Mouse (Mus musculus) lung, embryonic 15.5 days (tissue): ENCODE results near the gene Chrm2. TPM values are rescaled to one million over a fixed set of nuclear protein-coding genes. Genes with fewer than 3 reads are reported as not detected.
A peak's percentile ranks its signal among the peaks of the same experiment; 100 is the strongest.

Experiments
- ATAC-seq: fragments of 200-750 bp; cut with Nextera tagmentation; 2 replicates; pipeline ENCODE4 v1.8.0; 2017; ENCODE audit warnings: moderate number of reproducible peaks, borderline replicate concordance; ENCODE audit not compliant: low FRiP score, low TSS enrichment; ENCODE audit errors: extremely low read depth
- H3K27ac ChIP-seq: fragments of 300-500 bp; sonication (generic); 2 replicates; pipeline ENCODE4 v1.5.1; 2015; ENCODE audit warnings: moderate library complexity, mild to moderate bottlenecking, inconsistent platforms
- H3K27me3 ChIP-seq: fragments of 300-500 bp; sonication (generic); 2 replicates; pipeline ENCODE4 v1.6.1; 2015; ENCODE audit warnings: inconsistent platforms
- H3K36me3 ChIP-seq: fragments of 300-500 bp; sonication (generic); 2 replicates; pipeline ENCODE4 v1.6.1; 2015; ENCODE audit warnings: inconsistent platforms
- H3K4me1 ChIP-seq: fragments of 300-500 bp; sonication (generic); 2 replicates; pipeline ENCODE4 v1.6.1; 2015; ENCODE audit warnings: inconsistent platforms
- H3K4me2 ChIP-seq: fragments of 300-500 bp; sonication (generic); 2 replicates; pipeline ENCODE4 v1.6.1; 2015; ENCODE audit warnings: inconsistent platforms, mild to moderate bottlenecking, moderate library complexity
- H3K4me3 ChIP-seq: fragments of 300-500 bp; sonication (generic); 2 replicates; pipeline ENCODE4 v1.5.1; 2015; ENCODE audit warnings: mild to moderate bottlenecking, inconsistent platforms
- H3K9ac ChIP-seq: fragments of 300-500 bp; sonication (generic); 2 replicates; pipeline ENCODE4 v1.6.1; 2015; ENCODE audit warnings: inconsistent platforms
- H3K9me3 ChIP-seq: fragments of 300-500 bp; sonication (generic); 2 replicates; pipeline ENCODE4 v1.6.1; 2016; ENCODE audit warnings: inconsistent platforms
- WGBS: fragments of 180-500 bp; shearing (Covaris S2); methylation state at CpG from one replicate; pipeline ENCODE4 v1.1.7; 2015; 5-methylcytosine and 5-hydroxymethylcytosine counted together
- microRNA counts: library from miRNA; unstranded; fragments of <30 nt; microRNA quantifications from one replicate; lab custom pipeline; 2016
- microRNA-seq: library from miRNA; unstranded; fragments of <30 nt; microRNA quantifications from one replicate; pipeline ENCODE4, GENCODE M21; 2016
- polyA plus RNA-seq: library from polyadenylated mRNA; unstranded; fragments of >200 nt; fragmentation: Nextera tagmentation; extraction: Ambion mirVana; gene quantifications from 2 replicates; pipeline ENCODE4 v1.2.1, GENCODE M21; 2015

Gene Chrm2
- polyA plus RNA-seq, 1 experiment from 2014 or later: 4.2 TPM

DNA sequence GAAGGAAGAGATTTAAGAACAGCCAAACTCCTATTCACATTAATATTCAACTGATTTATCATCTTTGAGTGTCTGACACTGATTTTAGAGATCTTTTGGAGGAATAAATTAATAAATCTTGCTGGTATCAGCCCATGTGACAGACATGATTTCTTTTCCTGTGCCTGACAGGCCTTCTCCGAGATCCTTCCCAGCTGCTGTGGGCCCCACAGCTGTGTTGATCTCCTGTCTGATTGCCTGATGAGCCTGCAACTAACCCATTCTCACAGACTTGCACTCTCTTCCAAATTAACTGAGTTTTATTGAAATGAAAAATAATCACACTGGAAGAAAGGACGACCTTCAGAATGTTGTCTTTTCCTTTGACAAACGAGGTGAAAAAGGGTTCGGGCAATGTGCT lies 140.6 kb downstream of the Chrm2 start:
- Histone ChIP-seq H3K4me2 (no peak overlapping the region), H3K36me3 (no peaks in the 10 kb centered on the region), H3K4me3 (no peak overlapping the region), H3K9me3 (no peaks in the 10 kb centered on the region), H3K9ac (no peak overlapping the region), H3K27ac (no peak overlapping the region), H3K4me1 (no peaks in the 10 kb centered on the region), H3K27me3 (no peaks in the 10 kb centered on the region)
- no peak for ATAC-seq
- 35% methylated on average over 4 of the region's 4 CpGs for WGBS

DNA sequence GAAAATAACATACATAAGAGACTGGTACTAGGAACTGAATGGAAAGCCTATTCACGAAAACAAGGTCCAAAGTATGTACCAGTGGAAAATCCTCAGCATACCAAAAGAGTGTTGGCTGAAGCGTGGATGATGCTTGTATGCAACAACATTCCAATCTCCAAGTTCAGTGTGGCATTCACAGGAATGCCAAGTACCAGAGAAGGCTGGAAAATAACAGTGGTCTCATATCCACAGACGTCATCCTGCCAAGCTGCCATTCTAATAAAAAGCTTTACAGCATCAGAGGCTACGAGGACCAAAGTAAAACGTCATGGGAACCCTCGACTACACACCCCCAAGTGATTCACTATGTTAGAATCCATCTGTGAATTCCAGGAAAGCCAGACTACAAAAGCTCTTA lies 153.4 kb downstream of the Chrm2 start:
- no peak overlapping the region for H3K9ac ChIP-seq
- no peak overlapping the region for H3K27ac ChIP-seq
- no peaks in the 10 kb centered on the region for H3K9me3 ChIP-seq
- 66% methylated on average over 6 of the region's 6 CpGs for WGBS
- no peaks in the 10 kb centered on the region for H3K27me3 ChIP-seq
- no peak overlapping the region for H3K4me2 ChIP-seq
- no peak for ATAC-seq
- no peak overlapping the region for H3K4me3 ChIP-seq
- H3K36me3 ChIP-seq: no peaks in the 10 kb centered on the region
- H3K4me1 ChIP-seq: no peaks in the 10 kb centered on the region

DNA sequence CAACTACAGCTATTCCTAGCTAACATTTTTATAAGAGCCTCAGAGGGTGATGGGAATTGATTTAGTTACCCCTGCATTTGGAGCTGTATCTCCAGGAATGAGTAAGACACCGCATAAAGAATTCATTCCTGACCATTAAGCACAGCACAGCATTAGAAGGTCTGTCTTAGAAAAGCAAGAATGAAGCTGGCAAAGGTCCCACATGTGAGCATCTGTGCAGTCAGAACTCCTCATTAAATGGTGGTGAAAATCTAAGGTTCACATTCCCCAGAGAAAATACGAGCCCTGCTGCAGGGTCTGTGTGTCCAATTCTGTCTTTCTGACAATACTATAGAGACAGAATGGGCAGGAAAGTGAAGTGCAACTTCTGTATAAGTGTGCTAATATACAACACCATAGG lies 179.0 kb downstream of the Chrm2 start:
- Histone ChIP-seq H3K9ac (no peak overlapping the region), H3K4me2 (no peak overlapping the region), H3K4me3 (no peak overlapping the region), H3K27me3 (no peaks in the 10 kb centered on the region), H3K9me3 (no peaks in the 10 kb centered on the region), H3K36me3 (no peaks in the 10 kb centered on the region), H3K27ac (no peak overlapping the region), H3K4me1 (no peaks in the 10 kb centered on the region)
- WGBS: 67% methylated on average over 2 of the region's 2 CpGs
- ATAC-seq: no peak

MicroRNAs within 50 kb of the gene (microRNA counts, 519-probe panel; counts per million panel counts)
- 1,783 counts per million, percentile 11 among the panel's probes with 10 or more counts for microRNA mmu-miR-490 (lab: Ali Mortazavi, UCI)

Small RNAs within 50 kb of the gene (microRNA-seq; reads per million reads assigned to microRNA genes)
- gene Mir490: 32.6 reads per million, percentile 41 among the genes with 10 or more reads in this experiment
